Mouse (Mus musculus) heart, embryonic 10.5 days (tissue): Measurements from ENCODE around the gene Erich3. TPM values are rescaled to one million over a fixed set of nuclear protein-coding genes. Genes with fewer than 3 reads are reported as not detected.

Experiments
- DNase-seq: peaks from one replicate; pipeline ENCODE4 v3.0.0-alpha.2; 2017; ENCODE audit warnings: low spot score
- H3K27ac ChIP-seq: fragments of 300-500 bp; sonication (generic); 2 replicates; pipeline ENCODE4 v1.5.1; 2016; ENCODE audit warnings: mild to moderate bottlenecking
- H3K27me3 ChIP-seq: fragments of 300-500 bp; sonication (generic); 2 replicates; pipeline ENCODE4 v1.6.1; 2016; ENCODE audit warnings: mild to moderate bottlenecking; ENCODE audit not compliant: poor library complexity, insufficient read depth, severe bottlenecking
- H3K36me3 ChIP-seq: fragments of 300-500 bp; sonication (generic); 2 replicates; pipeline ENCODE4 v1.6.1; 2016; ENCODE audit warnings: mild to moderate bottlenecking, moderate library complexity
- H3K4me1 ChIP-seq: fragments of 300-500 bp; sonication (generic); 2 replicates; pipeline ENCODE4 v1.6.1; 2016; ENCODE audit warnings: mild to moderate bottlenecking
- H3K4me3 ChIP-seq: fragments of 300-500 bp; sonication (generic); 2 replicates; pipeline ENCODE4 v1.5.1; 2016; ENCODE audit warnings: mild to moderate bottlenecking, moderate library complexity
- H3K9me3 ChIP-seq: fragments of 300-500 bp; sonication (generic); 2 replicates; pipeline ENCODE4 v1.6.1; 2016; ENCODE audit warnings: mild to moderate bottlenecking, moderate library complexity
- WGBS: fragments of 180-500 bp; shearing (Covaris S2); methylation state at CpG from one replicate; pipeline ENCODE4 v1.1.7; 2016; 5-methylcytosine and 5-hydroxymethylcytosine counted together
- polyA plus RNA-seq: library from polyadenylated mRNA; unstranded; fragments of >200 nt; fragmentation: Nextera tagmentation; extraction: Ambion mirVana; gene quantifications from 2 replicates; pipeline ENCODE4 v1.2.1, GENCODE M21; 2016

The Erich3 gene
- polyA plus RNA-seq, 1 experiment from 2014 or later, result 0.13 TPM

GRCm38 (mm10) chr3:154691897-154692571 lies 28.4 kb downstream of the Erich3 start:
- Histone ChIP-seq H3K27me3 (no peaks in the 10 kb centered on the region), H3K9me3 (no peaks in the 10 kb centered on the region), H3K4me1 (peaks cover 6% of the 10 kb centered on the region), H3K4me3 (no peak overlapping the region), H3K36me3 (no peaks in the 10 kb centered on the region), H3K27ac (peak overlapping the region; percentile 11; the same call in 1 of the 2 replicates)
- peak; percentile 80 for DNase-seq
- WGBS, result 50% methylated on average over 14 of the region's 14 CpGs

- Histone ChIP-seq H3K9me3 (no peaks in the 10 kb centered on the region), H3K36me3 (no peaks in the 10 kb centered on the region), H3K27ac (no peak overlapping the region), H3K4me3 (no peak overlapping the region), H3K27me3 (no peaks in the 10 kb centered on the region), H3K4me1 (peaks cover 6% of the 10 kb centered on the region)
- 56% methylated on average over 3 of the region's 3 CpGs for WGBS
- DNase-seq, result no peak
Measured at GRCm38 (mm10) chr3:154692572-154692922, 28.9 kb downstream of the Erich3 start.

GRCm38 (mm10) chr3:154693902-154694301 lies 30.2 kb downstream of the Erich3 start:
- Histone ChIP-seq H3K27ac (no peak overlapping the region), H3K4me3 (no peak overlapping the region), H3K9me3 (no peaks in the 10 kb centered on the region), H3K27me3 (no peaks in the 10 kb centered on the region), H3K36me3 (no peaks in the 10 kb centered on the region), H3K4me1 (peaks cover 6% of the 10 kb centered on the region)
- DNase-seq, result no peak
- WGBS, result 78% methylated on average over 4 of the region's 4 CpGs

GRCm38 (mm10) chr3:154696611-154697010 lies 33.0 kb downstream of the Erich3 start:
- no peak for DNase-seq
- Histone ChIP-seq H3K27ac (no peak overlapping the region), H3K4me1 (peaks cover 6% of the 10 kb centered on the region), H3K36me3 (no peaks in the 10 kb centered on the region), H3K4me3 (no peak overlapping the region), H3K9me3 (no peaks in the 10 kb centered on the region), H3K27me3 (peaks cover 3% of the 10 kb centered on the region; the same call in 1 of the 2 replicates)
- 79% methylated on average over 3 of the region's 3 CpGs for WGBS

- H3K27me3 ChIP-seq, result peaks cover 3% of the 10 kb centered on the region; the same call in 1 of the 2 replicates
- H3K4me3 ChIP-seq, result no peak overlapping the region
- peaks cover 10% of the 10 kb centered on the region for H3K4me1 ChIP-seq
- no peaks in the 10 kb centered on the region for H3K9me3 ChIP-seq
- DNase-seq, result no peak
- H3K27ac ChIP-seq, result no peak overlapping the region
- H3K36me3 ChIP-seq, result no peaks in the 10 kb centered on the region
- 67% methylated on average over 5 of the region's 5 CpGs for WGBS
Measured at GRCm38 (mm10) chr3:154698907-154699306, 35.2 kb downstream of the Erich3 start.

- 74% methylated on average over 3 of the region's 3 CpGs for WGBS
- Histone ChIP-seq H3K4me1 (peaks cover 17% of the 10 kb centered on the region), H3K27ac (no peak overlapping the region)
Measured at GRCm38 (mm10) chr3:154700296-154700695, 36.6 kb downstream of the Erich3 start.

GRCm38 (mm10) chr3:154700735-154701134 lies 37.1 kb downstream of the Erich3 start:
- Histone ChIP-seq H3K4me1 (peaks cover 15% of the 10 kb centered on the region), H3K9me3 (no peaks in the 10 kb centered on the region), H3K27ac (no peak overlapping the region), H3K27me3 (peaks cover 3% of the 10 kb centered on the region; the same call in 1 of the 2 replicates), H3K36me3 (no peaks in the 10 kb centered on the region), H3K4me3 (no peak overlapping the region)
- 62% methylated on average over 2 of the region's 2 CpGs for WGBS
- DNase-seq, result no peak

More at GRCm38 (mm10) chr3:154700296-154700695, 36.6 kb downstream of the Erich3 start:
- H3K27me3 ChIP-seq, result peaks cover 3% of the 10 kb centered on the region; the same call in 1 of the 2 replicates
- H3K9me3 ChIP-seq, result no peaks in the 10 kb centered on the region
- DNase-seq, result no peak
- no peak overlapping the region for H3K4me3 ChIP-seq
- no peaks in the 10 kb centered on the region for H3K36me3 ChIP-seq

GRCm38 (mm10) chr3:154704755-154705154 lies 41.1 kb downstream of the Erich3 start:
- WGBS, result 71% methylated on average over 6 of the region's 6 CpGs
- no peak overlapping the region for H3K27ac ChIP-seq
- no peak overlapping the region for H3K4me3 ChIP-seq
- no peak for DNase-seq
- H3K4me1 ChIP-seq, result peaks cover 15% of the 10 kb centered on the region
- no peaks in the 10 kb centered on the region for H3K36me3 ChIP-seq
- no peaks in the 10 kb centered on the region for H3K9me3 ChIP-seq
- peaks cover 8% of the 10 kb centered on the region; the same call in 1 of the 2 replicates for H3K27me3 ChIP-seq

GRCm38 (mm10) chr3:154708150-154708549 lies 44.5 kb downstream of the Erich3 start:
- Histone ChIP-seq H3K4me1 (peaks cover 15% of the 10 kb centered on the region), H3K4me3 (no peak overlapping the region), H3K9me3 (no peaks in the 10 kb centered on the region), H3K27me3 (0 out of 2 replicates have a peak, but pooled peaks cover 5% of the 10 kb centered on the region), H3K36me3 (no peaks in the 10 kb centered on the region), H3K27ac (no peak overlapping the region)
- DNase-seq, result no peak
- 91% methylated on average over 3 of the region's 3 CpGs for WGBS

- Histone ChIP-seq H3K27ac (no peak overlapping the region), H3K27me3 (no peaks in the 10 kb centered on the region), H3K36me3 (no peaks in the 10 kb centered on the region), H3K4me1 (no peaks in the 10 kb centered on the region), H3K4me3 (no peak overlapping the region), H3K9me3 (no peaks in the 10 kb centered on the region)
- DNase-seq, result no peak
- WGBS, result 72% methylated on average over 7 of the region's 7 CpGs
Measured at GRCm38 (mm10) chr3:154723198-154723597, 59.5 kb downstream of the Erich3 start.

- whole genome bisulfite sequencing, result 85% methylated on average over 10 of the region's 10 CpGs
- no peak overlapping the region for H3K27ac ChIP-seq
- H3K27me3 ChIP-seq, result no peaks in the 10 kb centered on the region
- H3K36me3 ChIP-seq, result no peaks in the 10 kb centered on the region
- DNase-seq, result no peak
- H3K4me3 ChIP-seq, result no peak overlapping the region
- no peaks in the 10 kb centered on the region for H3K4me1 ChIP-seq
- no peaks in the 10 kb centered on the region for H3K9me3 ChIP-seq
Measured at GRCm38 (mm10) chr3:154731431-154731830, 67.8 kb downstream of the Erich3 start.

- Histone ChIP-seq H3K27me3 (no peaks in the 10 kb centered on the region), H3K9me3 (no peaks in the 10 kb centered on the region), H3K4me1 (no peaks in the 10 kb centered on the region), H3K4me3 (no peak overlapping the region), H3K36me3 (no peaks in the 10 kb centered on the region), H3K27ac (no peak overlapping the region)
- no peak for DNase-seq
- WGBS, result 76% methylated on average over 5 of the region's 5 CpGs
Measured at GRCm38 (mm10) chr3:154741496-154741895, 77.8 kb downstream of the Erich3 start.

- no peak overlapping the region for H3K27ac ChIP-seq
- H3K9me3 ChIP-seq, result no peaks in the 10 kb centered on the region
- no peaks in the 10 kb centered on the region for H3K4me1 ChIP-seq
- no peaks in the 10 kb centered on the region for H3K27me3 ChIP-seq
- H3K36me3 ChIP-seq, result no peaks in the 10 kb centered on the region
- DNase-seq, result no peak
- H3K4me3 ChIP-seq, result no peak overlapping the region
- 76% methylated on average over 5 of the region's 5 CpGs for WGBS
Measured at GRCm38 (mm10) chr3:154742927-154743326, 79.3 kb downstream of the Erich3 start.

GRCm38 (mm10) chr3:154744317-154744716 lies 80.7 kb downstream of the Erich3 start:
- no peaks in the 10 kb centered on the region for H3K36me3 ChIP-seq
- DNase-seq, result no peak
- no peaks in the 10 kb centered on the region for H3K27me3 ChIP-seq
- H3K9me3 ChIP-seq, result no peaks in the 10 kb centered on the region
- no peak overlapping the region for H3K4me3 ChIP-seq
- no peaks in the 10 kb centered on the region for H3K4me1 ChIP-seq
- H3K27ac ChIP-seq, result no peak overlapping the region
- 82% methylated on average over 2 of the region's 2 CpGs for WGBS
